Mouse (Mus musculus) 416B (cell line): ENCODE measurements at regions not wholly inside any gene's neighbourhood (a gene's known extent, or its start where the extent isn't known, plus 50 kb on each side); places are given as distances from the start of the nearest gene placed in this dataset.
"Not testable (repeated sequence)": the region's sequence is repeated elsewhere in the genome, so short reads cannot be mapped to it uniquely, and the experiment has no call there.

ENCODE experiments used
- DNase-seq: peaks from one replicate; pipeline ENCODE4 v3.0.0; 2011; ENCODE audit warnings: low read depth

DNA sequence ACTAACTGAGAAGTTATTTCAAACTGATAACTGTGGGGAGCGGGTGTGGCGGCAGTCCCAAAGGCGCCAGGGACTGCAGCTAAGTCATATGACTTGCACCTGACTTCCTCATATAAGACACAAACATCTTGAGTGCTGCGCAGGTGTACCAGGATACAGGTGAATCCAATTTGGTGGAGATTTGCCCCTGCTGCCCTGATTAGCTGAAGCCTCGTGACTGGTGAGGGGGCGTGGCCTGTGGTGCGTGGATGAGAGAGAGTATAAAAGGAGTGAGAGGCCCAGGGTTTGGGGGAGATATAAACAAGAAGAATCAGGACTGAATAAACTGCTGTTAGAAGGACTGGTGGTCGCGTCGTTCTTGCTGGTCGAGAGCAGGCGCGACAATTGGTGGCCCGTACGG, 731.6 kb upstream of the Pcdh10 start:
- not testable (repeated sequence) for DNase-seq

DNA sequence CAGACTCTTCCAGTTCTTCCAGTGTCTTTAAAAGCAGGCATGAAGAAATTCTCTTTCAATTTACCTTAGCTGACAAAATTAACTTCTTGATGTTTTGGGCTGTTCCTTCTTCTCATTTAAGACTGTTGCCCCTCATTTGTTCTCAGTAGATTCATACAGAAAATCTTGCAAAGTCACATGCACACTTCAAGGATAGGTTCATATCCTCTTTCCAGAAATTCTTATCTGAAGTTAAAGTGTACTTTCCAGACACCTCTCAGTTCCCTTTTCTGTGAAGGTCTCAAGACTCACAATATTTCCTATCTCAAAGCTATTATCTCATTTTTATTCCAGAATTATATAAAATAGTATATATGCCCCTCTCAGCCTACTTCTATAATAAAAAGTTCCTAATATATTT, 681.8 kb upstream of the Pcdh10 start:
- no peak for DNase-seq

DNA sequence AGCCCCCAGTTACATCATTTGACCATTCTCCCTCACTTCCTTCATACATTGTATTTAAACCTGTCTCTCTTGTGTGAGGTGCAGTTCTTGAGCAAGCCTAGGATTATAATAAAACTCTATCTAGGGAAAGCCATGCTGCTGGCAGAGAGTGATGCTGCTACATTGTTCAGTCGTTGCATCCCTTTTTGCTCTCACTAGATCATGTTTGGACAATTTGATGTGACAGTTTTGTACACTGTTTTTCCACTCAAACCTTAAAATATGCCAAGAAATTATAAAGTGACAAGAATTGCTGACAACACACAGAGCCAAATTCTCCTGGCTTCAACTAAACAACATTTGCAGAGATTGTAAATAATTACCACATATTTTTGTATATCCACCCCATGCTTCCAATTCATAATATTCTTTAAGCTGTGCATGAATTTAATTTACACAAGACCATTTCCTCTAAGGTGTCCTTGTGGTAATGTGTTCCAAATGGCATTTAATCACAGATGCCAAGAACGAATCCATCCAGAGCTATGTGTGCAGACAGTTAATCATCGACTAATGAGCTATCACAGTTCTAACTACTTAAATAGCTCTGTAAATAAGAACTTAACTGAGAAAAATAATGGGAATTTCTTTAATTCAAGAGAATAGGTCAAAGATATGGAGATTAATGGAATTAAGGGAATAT, 681.1 kb upstream of the Pcdh10 start:
- DNase-seq: peak; percentile 5

DNA sequence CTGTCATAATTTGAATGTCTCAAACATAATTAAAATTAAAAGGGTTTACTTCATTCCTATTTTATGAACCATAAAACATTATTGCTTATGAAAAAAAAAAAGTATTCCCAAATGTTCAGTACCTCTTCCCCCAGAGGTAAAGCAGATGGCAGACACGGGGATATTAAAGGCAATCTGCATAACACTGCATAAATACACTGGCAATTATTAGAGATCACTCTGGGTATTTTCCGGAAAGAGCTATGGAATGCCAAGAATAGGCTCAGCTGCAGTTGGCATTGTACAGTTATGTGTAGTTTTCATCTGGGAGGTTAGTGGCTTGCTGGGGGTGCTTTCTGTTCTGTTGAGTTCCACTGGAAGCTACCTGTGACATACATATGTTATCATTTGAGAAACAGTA, 677.1 kb upstream of the Pcdh10 start:
- DNase-seq: no peak

DNA sequence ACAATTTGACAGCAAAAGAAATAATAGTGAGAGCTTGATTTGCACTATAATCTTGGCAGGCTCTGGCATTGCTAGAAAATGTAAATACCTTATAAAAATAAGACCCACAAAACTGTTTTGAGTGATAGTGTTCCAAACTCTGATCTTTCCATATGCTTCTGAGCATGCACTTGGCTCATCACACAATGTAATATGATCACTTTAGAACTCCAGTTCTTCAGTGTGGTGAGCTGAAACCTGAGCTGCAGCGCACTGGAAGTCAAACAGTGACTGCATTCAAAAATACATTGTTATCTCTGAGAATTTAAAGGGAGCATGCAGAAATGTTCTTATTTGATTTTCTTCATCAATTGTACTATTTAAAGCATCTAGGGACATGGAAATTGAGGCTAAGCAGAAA, 672.5 kb upstream of the Pcdh10 start:
- DNase-seq: peak; percentile 24

DNA sequence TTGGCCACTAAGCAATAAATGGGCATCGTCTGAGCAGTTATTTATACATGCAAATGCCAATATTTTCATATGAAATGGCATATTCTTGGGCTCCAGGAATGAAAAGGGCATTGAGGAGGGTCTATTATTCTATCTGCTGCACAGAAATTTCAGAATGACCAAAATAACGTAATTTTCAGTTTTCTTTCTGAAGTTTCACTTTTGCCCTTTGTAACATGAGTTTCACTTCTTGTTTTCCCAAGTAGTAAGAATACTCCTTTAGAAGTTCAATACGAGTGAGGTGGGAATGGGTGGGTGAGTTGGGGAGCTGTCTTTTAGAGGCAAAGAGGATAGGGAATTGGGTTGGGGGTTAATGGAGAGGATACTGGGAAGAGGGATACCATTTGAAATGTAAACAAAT, 662.7 kb upstream of the Pcdh10 start:
- DNase-seq: no peak
